Mouse (Mus musculus): ENCODE measurements around the gene Hrh2.
A peak's percentile ranks its signal among the peaks of the same experiment; 100 is the strongest.

Hrh2 gene

GRCm38 (mm10) chr13:54215777-54216316 lies 23.9 kb downstream of the Hrh2 start:
- DNase-seq (ENCODE audit: low spot score in 2 of 2) = no peak

- DNase-seq (ENCODE audit: low spot score in 2 of 2) = no peak
Observed at GRCm38 (mm10) chr13:54218341-54218740, 26.4 kb downstream of the Hrh2 start.

GRCm38 (mm10) chr13:54221631-54222179 lies 29.8 kb downstream of the Hrh2 start:
- no peak for DNase-seq (ENCODE audit: low spot score in 2 of 2)

GRCm38 (mm10) chr13:54222921-54223769 lies 31.2 kb downstream of the Hrh2 start:
- no peak for DNase-seq (ENCODE audit: low spot score in 2 of 2)

- DNase-seq (ENCODE audit: low spot score in 2 of 2) = peak in 1 of 2 experiments; percentile 41
Observed at GRCm38 (mm10) chr13:54227916-54228483, 36.1 kb downstream of the Hrh2 start.

- DNase-seq (ENCODE audit: low spot score in 2 of 2) = no peak
Observed at GRCm38 (mm10) chr13:54230081-54230480, 38.2 kb downstream of the Hrh2 start.

- DNase-seq (ENCODE audit: low spot score in 2 of 2) = peak; percentile 38 to 50
Observed at GRCm38 (mm10) chr13:54231868-54232267, 39.9 kb downstream of the Hrh2 start.

GRCm38 (mm10) chr13:54237512-54237911 lies 45.6 kb downstream of the Hrh2 start:
- no peak for DNase-seq (ENCODE audit: low spot score in 2 of 2)

- DNase-seq (ENCODE audit: low spot score in 2 of 2) = no peak
Observed at GRCm38 (mm10) chr13:54238585-54239323, 46.8 kb downstream of the Hrh2 start.

- DNase-seq (ENCODE audit: low spot score in 2 of 2) = peak in 1 of 2 experiments; percentile 26
Observed at GRCm38 (mm10) chr13:54242380-54242779, 50.5 kb downstream of the Hrh2 start.

- DNase-seq (ENCODE audit: low spot score in 2 of 2) = no peak
Observed at GRCm38 (mm10) chr13:54245204-54245603, 53.3 kb downstream of the Hrh2 start.

GRCm38 (mm10) chr13:54247545-54247944 lies 55.6 kb downstream of the Hrh2 start:
- DNase-seq (ENCODE audit: low spot score in 2 of 2) = peak; percentile 47 to 61

GRCm38 (mm10) chr13:54248436-54248995 lies 56.6 kb downstream of the Hrh2 start:
- DNase-seq (ENCODE audit: low spot score in 2 of 2) = no peak

GRCm38 (mm10) chr13:54249007-54249406 lies 57.1 kb downstream of the Hrh2 start:
- DNase-seq (ENCODE audit: low spot score in 2 of 2) = peak in 1 of 2 experiments; percentile 24

- DNase-seq (ENCODE audit: low spot score in 2 of 2) = no peak
Observed at GRCm38 (mm10) chr13:54250346-54250745, 58.4 kb downstream of the Hrh2 start.

GRCm38 (mm10) chr13:54251541-54252225 lies 59.8 kb downstream of the Hrh2 start:
- no peak for DNase-seq (ENCODE audit: low spot score in 2 of 2)

- no peak for DNase-seq (ENCODE audit: low spot score in 2 of 2)
Observed at GRCm38 (mm10) chr13:54257580-54258223, 65.8 kb downstream of the Hrh2 start.

- no peak for DNase-seq (ENCODE audit: low spot score in 2 of 2)
Observed at GRCm38 (mm10) chr13:54258231-54258743, 66.4 kb downstream of the Hrh2 start.

- DNase-seq (ENCODE audit: low spot score in 2 of 2) = no peak
Observed at GRCm38 (mm10) chr13:54260318-54260717, 68.4 kb downstream of the Hrh2 start.

Data from urinary bladder, postnatal 36 days (tissue).